Mouse (Mus musculus): ENCODE measurements at regions not wholly inside any gene's neighbourhood (a gene's known extent, or its start where the extent isn't known, plus 50 kb on each side); places are given as distances from the start of the nearest gene placed in this dataset.

DNA sequence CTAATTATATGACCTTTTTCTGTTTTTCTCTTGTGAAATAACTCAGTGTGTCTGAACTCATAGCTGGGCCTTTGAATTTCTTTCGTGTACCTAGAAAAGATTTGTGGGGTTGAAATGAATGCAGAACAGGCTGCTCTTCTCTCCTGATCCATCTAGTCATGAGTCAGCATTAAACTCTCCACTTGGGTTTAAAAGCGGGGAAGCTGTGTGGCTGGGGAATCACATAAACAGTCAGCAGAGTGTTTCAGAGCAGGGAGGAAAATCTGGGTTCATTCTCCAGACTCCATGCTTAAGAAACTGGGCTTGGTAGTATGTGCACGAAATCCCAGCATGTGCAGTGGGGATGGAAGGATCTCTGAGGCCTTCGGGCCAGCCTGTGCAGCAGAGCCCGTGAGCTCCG lies 79.9 kb downstream of the Aldh8a1 start:
- 52% methylated on average over 6 of the region's 6 CpGs for whole genome bisulfite sequencing
- no peak overlapping the region for H3K9ac ChIP-seq (ENCODE audit: low read length)
- no peaks in the 10 kb centered on the region for H3K9me3 ChIP-seq (ENCODE audit: control insufficient read depth, low read length)
- H3K4me2 ChIP-seq (ENCODE audit: low read depth, low read length, severe bottlenecking): no peak overlapping the region
- no peak for ATAC-seq (replicated peaks; ENCODE audit: low FRiP score)
- DNase-seq (ENCODE audit: low spot score): no peak
- no peak overlapping the region for H3K4me3 ChIP-seq (ENCODE audit: low read depth, low read length)
- no peaks in the 10 kb centered on the region for H3K36me3 ChIP-seq (ENCODE audit: control insufficient read depth, insufficient read depth, low read length)
- no peak overlapping the region for H3K27ac ChIP-seq (ENCODE audit: low read depth, low read length)
- no peaks in the 10 kb centered on the region for H3K27me3 ChIP-seq (ENCODE audit: control insufficient read depth, insufficient read depth, low read length)
- H3K4me1 ChIP-seq (replicated peaks; ENCODE audit: control insufficient read depth, insufficient read depth, low read length): 0 out of 2 replicates have a peak, but pooled peaks cover 4% of the 10 kb centered on the region

DNA sequence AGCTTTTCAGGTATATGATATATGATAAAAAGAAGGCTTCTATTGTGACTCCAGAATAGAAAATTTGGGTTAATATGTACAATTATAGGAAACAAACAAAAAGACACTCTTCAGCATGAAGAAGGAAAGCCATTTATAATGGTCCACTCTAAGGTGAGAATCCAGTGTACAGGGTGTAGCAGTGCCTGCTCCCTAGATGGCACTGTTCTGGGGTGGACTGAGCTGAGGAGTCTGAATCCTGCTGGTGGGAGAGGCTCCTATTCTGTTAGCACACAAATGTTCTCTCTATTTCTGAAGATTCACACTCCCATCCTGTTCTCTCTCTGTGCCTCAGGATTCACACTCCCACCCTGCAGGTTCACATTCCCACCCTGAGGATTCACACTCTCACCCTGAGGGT lies 81.5 kb downstream of the Aldh8a1 start:
- no peaks in the 10 kb centered on the region for H3K27me3 ChIP-seq (ENCODE audit: control insufficient read depth, insufficient read depth, low read length)
- no peak overlapping the region for H3K4me3 ChIP-seq (ENCODE audit: low read depth, low read length)
- no peaks in the 10 kb centered on the region for H3K36me3 ChIP-seq (ENCODE audit: control insufficient read depth, insufficient read depth, low read length)
- no peak for ATAC-seq (replicated peaks; ENCODE audit: low FRiP score)
- H3K4me1 ChIP-seq (replicated peaks; ENCODE audit: control insufficient read depth, insufficient read depth, low read length): 0 out of 2 replicates have a peak, but pooled peaks cover 4% of the 10 kb centered on the region
- H3K9ac ChIP-seq (ENCODE audit: low read length): no peak overlapping the region
- no peak for DNase-seq (ENCODE audit: low spot score)
- no peaks in the 10 kb centered on the region for H3K9me3 ChIP-seq (ENCODE audit: control insufficient read depth, low read length)
- no peak overlapping the region for H3K4me2 ChIP-seq (ENCODE audit: low read depth, low read length, severe bottlenecking)
- no peak overlapping the region for H3K27ac ChIP-seq (ENCODE audit: low read depth, low read length)

DNA sequence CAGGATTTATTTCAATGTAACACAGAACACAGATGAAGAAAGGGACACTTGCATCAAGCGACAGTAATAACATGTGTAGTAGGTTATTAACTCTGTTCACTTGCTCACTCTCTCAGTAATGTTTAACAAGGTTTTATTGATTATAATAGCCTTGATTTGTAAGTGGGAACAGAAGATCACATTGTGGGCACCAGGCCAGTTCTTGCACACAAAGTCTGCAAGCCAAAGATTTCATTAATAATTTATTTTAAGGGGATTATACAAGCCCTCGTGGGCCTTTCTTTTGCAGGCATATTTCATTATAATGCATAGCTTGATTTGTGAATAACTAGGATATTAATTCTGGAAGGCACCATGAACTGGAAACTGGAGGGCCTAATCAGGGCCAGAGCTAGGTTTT lies 83.0 kb downstream of the Aldh8a1 start:
- 0 out of 2 replicates have a peak, but pooled peaks cover 4% of the 10 kb centered on the region for H3K4me1 ChIP-seq (replicated peaks; ENCODE audit: control insufficient read depth, insufficient read depth, low read length)
- no peak overlapping the region for H3K9ac ChIP-seq (ENCODE audit: low read length)
- no peak overlapping the region for H3K27ac ChIP-seq (ENCODE audit: low read depth, low read length)
- no peak overlapping the region for H3K4me2 ChIP-seq (ENCODE audit: low read depth, low read length, severe bottlenecking)
- no peaks in the 10 kb centered on the region for H3K9me3 ChIP-seq (ENCODE audit: control insufficient read depth, low read length)
- no peaks in the 10 kb centered on the region for H3K27me3 ChIP-seq (ENCODE audit: control insufficient read depth, insufficient read depth, low read length)
- H3K4me3 ChIP-seq (ENCODE audit: low read depth, low read length): no peak overlapping the region
- no peaks in the 10 kb centered on the region for H3K36me3 ChIP-seq (ENCODE audit: control insufficient read depth, insufficient read depth, low read length)
- DNase-seq (ENCODE audit: low spot score) (no peak), ATAC-seq (replicated peaks; ENCODE audit: low FRiP score) (no peak)
- 78% methylated on average over 2 of the region's 2 CpGs for WGBS

DNA sequence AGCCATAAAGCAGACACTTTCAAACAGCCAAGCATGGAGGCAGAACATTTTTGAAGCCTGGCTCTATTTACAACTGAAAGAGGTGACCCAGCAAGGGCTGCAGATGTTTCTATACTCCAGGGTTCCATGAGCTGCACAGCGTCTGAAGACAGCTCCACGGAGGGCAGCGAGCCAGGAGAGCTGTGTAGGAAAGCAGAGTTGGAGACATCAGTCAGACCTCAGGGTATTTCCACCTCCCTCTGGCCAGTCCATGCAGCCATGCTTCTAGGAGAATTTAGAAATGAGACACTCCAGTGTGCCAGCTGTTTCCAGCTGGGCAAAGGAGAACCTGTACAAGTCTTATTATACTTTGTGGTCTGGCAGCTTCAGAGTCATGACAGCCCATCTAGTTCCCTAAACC lies 85.8 kb downstream of the Aldh8a1 start:
- no peaks in the 10 kb centered on the region for H3K9me3 ChIP-seq (ENCODE audit: control insufficient read depth, low read length)
- 74% methylated on average over 3 of the region's 3 CpGs for WGBS
- H3K4me2 ChIP-seq (ENCODE audit: low read depth, low read length, severe bottlenecking): no peak overlapping the region
- no peaks in the 10 kb centered on the region for H3K36me3 ChIP-seq (ENCODE audit: control insufficient read depth, insufficient read depth, low read length)
- DNase-seq (ENCODE audit: low spot score) (no peak), ATAC-seq (replicated peaks; ENCODE audit: low FRiP score) (no peak)
- no peak overlapping the region for H3K9ac ChIP-seq (ENCODE audit: low read length)
- H3K27me3 ChIP-seq (ENCODE audit: control insufficient read depth, insufficient read depth, low read length): no peaks in the 10 kb centered on the region; the same call in 1 of the 2 replicates
- no peak overlapping the region for H3K4me3 ChIP-seq (ENCODE audit: low read depth, low read length)
- no peak overlapping the region for H3K27ac ChIP-seq (ENCODE audit: low read depth, low read length)
- H3K4me1 ChIP-seq (replicated peaks; ENCODE audit: control insufficient read depth, insufficient read depth, low read length): 0 out of 2 replicates have a peak, but pooled peaks cover 2% of the 10 kb centered on the region

DNA sequence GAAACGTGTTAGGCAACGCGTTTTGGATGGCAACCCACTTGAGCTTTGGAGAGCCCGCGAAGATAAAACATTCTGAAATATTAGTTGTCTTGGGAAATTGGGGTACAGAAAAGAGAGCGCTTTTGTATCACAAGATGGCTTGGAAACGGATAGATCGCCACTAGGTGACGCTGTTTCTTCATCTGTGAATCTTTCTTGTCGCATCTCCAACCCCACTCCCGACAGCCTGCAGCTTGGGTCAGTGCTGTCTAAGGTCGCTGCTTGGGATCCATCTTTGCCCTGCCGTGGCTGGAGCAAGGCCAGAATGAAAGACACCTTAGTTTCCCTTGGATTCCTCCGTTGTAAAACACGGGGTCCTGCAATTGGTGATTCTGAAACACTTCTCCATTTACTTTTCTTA lies 88.3 kb downstream of the Aldh8a1 start:
- Histone ChIP-seq H3K36me3 (ENCODE audit: control insufficient read depth, insufficient read depth, low read length) (no peaks in the 10 kb centered on the region), H3K4me2 (ENCODE audit: low read depth, low read length, severe bottlenecking) (no peak overlapping the region), H3K27me3 (ENCODE audit: control insufficient read depth, insufficient read depth, low read length) (no peaks in the 10 kb centered on the region; the same call in 1 of the 2 replicates), H3K4me1 (replicated peaks; ENCODE audit: control insufficient read depth, insufficient read depth, low read length) (0 out of 2 replicates have a peak, but pooled peaks cover 4% of the 10 kb centered on the region), H3K9me3 (ENCODE audit: control insufficient read depth, low read length) (no peaks in the 10 kb centered on the region), H3K4me3 (ENCODE audit: low read depth, low read length) (no peak overlapping the region), H3K9ac (ENCODE audit: low read length) (no peak overlapping the region), H3K27ac (ENCODE audit: low read depth, low read length) (no peak overlapping the region)
- 4% methylated on average over 15 of the region's 15 CpGs for WGBS
- DNase-seq (ENCODE audit: low spot score) (peak; percentile 87), ATAC-seq (replicated peaks; ENCODE audit: low FRiP score) (0 out of 2 replicates have a peak, but pooled peaks have one; percentile 74)

DNA sequence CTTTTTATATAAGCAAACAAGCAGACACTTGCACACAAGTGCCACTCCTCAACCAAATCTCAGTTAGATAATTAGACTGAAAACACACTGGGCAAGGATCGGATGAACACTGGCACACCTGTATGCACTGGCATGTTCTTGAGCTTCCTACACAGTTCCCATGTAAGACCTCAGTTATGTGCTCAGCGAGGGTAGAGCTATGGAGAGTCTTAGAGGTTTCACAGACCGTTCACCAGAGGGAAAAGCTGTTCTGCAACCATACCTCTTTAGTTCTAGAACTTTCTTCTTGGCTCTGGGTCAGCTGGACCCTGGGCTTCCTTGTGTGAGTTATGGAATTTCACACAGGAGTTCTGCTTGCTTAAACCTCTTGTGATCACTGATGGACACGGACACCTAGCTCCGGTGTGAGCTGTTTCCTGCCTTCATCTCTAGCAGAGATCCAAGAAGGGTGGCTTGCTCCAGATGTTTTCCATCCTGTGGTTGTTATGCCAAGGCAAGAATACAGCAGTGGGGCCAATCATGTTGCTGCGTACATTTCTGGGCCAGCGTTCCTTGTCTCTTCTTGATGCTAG lies 88.8 kb downstream of the Aldh8a1 start:
- no peak overlapping the region for H3K9ac ChIP-seq (ENCODE audit: low read length)
- ATAC-seq (replicated peaks; ENCODE audit: low FRiP score): peak; percentile 51; the same call in 1 of the 2 replicates
- no peaks in the 10 kb centered on the region for H3K36me3 ChIP-seq (ENCODE audit: control insufficient read depth, insufficient read depth, low read length)
- H3K27me3 ChIP-seq (ENCODE audit: control insufficient read depth, insufficient read depth, low read length): no peaks in the 10 kb centered on the region; the same call in 1 of the 2 replicates
- 62% methylated on average over 7 of the region's 7 CpGs for WGBS
- H3K4me1 ChIP-seq (replicated peaks; ENCODE audit: control insufficient read depth, insufficient read depth, low read length): 0 out of 2 replicates have a peak, but pooled peaks cover 4% of the 10 kb centered on the region
- no peak overlapping the region for H3K4me2 ChIP-seq (ENCODE audit: low read depth, low read length, severe bottlenecking)
- H3K27ac ChIP-seq (ENCODE audit: low read depth, low read length): no peak overlapping the region
- DNase-seq (ENCODE audit: low spot score): no peak
- H3K4me3 ChIP-seq (ENCODE audit: low read depth, low read length): no peak overlapping the region
- no peaks in the 10 kb centered on the region for H3K9me3 ChIP-seq (ENCODE audit: control insufficient read depth, low read length)

DNA sequence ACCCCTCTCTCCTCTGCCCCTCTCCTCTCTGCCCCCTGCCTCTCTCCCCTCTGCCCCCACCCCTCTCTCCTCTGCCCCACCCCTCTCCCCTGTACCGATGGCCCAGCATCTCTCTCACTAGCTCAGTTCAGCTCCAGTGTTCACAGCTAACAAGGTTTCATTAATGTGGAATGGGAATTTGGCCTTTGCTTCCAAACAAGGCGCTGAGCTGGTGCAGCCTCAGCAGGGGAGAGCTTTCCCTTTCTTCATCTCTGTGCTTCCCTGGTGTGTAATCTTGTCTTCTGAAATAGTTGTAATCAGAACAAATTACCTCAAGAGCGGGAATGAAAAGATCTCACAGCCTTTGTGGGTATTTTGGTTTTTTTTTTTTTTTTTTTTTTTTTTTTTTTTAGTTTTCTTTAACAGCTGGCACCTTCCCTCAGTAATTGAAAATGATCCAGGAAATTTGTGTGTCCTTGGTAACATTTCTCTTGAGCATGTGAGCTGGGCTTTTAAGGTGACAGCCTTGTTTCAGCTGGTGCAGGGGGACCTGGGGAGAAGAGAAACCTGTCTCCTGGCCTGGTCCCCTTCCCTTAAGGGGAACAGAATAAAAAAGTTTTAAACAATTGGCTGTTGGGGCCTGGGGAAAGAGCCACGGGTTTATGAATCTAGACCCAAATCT lies 90.5 kb downstream of the Aldh8a1 start:
- ATAC-seq (replicated peaks; ENCODE audit: low FRiP score): peak; percentile 66
- DNase-seq (ENCODE audit: low spot score): peak; percentile 63
- Histone ChIP-seq H3K4me3 (ENCODE audit: low read depth, low read length) (no peak overlapping the region), H3K9me3 (ENCODE audit: control insufficient read depth, low read length) (no peaks in the 10 kb centered on the region), H3K4me1 (replicated peaks; ENCODE audit: control insufficient read depth, insufficient read depth, low read length) (0 out of 2 replicates have a peak, but pooled peaks cover 4% of the 10 kb centered on the region), H3K27ac (ENCODE audit: low read depth, low read length) (no peak overlapping the region), H3K27me3 (ENCODE audit: control insufficient read depth, insufficient read depth, low read length) (no peaks in the 10 kb centered on the region; the same call in 1 of the 2 replicates), H3K36me3 (ENCODE audit: control insufficient read depth, insufficient read depth, low read length) (no peaks in the 10 kb centered on the region), H3K9ac (ENCODE audit: low read length) (no peak overlapping the region), H3K4me2 (ENCODE audit: low read depth, low read length, severe bottlenecking) (no peak overlapping the region)
- 2% methylated on average over 4 of the region's 4 CpGs for WGBS

DNA sequence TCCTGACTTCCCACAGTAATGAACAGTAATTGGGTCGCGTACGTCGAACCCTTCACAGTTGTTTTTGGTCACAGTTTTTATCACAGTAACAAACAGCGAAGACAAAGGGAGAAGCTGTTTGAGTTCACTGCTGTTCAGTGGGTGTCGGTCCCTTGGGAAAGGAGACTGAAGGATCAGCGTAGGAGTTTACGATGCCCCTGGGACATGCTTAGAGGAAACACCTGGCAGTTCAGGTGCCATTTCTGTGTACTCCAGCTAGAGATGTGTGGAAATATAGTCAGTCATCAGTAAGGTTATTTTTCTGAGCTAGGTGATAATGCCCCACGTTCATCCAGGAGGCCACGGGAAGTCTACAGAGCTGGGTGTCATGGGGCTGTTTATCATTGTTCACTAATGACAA lies 91.3 kb downstream of the Aldh8a1 start:
- Histone ChIP-seq H3K9me3 (ENCODE audit: control insufficient read depth, low read length) (no peaks in the 10 kb centered on the region), H3K27me3 (ENCODE audit: control insufficient read depth, insufficient read depth, low read length) (no peaks in the 10 kb centered on the region; the same call in 1 of the 2 replicates), H3K27ac (ENCODE audit: low read depth, low read length) (no peak overlapping the region), H3K9ac (ENCODE audit: low read length) (no peak overlapping the region), H3K36me3 (ENCODE audit: control insufficient read depth, insufficient read depth, low read length) (no peaks in the 10 kb centered on the region), H3K4me3 (ENCODE audit: low read depth, low read length) (no peak overlapping the region), H3K4me2 (ENCODE audit: low read depth, low read length, severe bottlenecking) (no peak overlapping the region), H3K4me1 (replicated peaks; ENCODE audit: control insufficient read depth, insufficient read depth, low read length) (0 out of 2 replicates have a peak, but pooled peaks cover 4% of the 10 kb centered on the region)
- WGBS: 64% methylated on average over 10 of the region's 10 CpGs
- no peak for ATAC-seq (replicated peaks; ENCODE audit: low FRiP score)
- DNase-seq (ENCODE audit: low spot score): no peak

Measured in forebrain, embryonic 11.5 days (tissue).